Mouse (Mus musculus) adrenal gland, postnatal 36 days (tissue): ENCODE data around the gene Ergic3. TPM values are rescaled to one million over a fixed set of nuclear protein-coding genes. Genes with fewer than 3 reads are reported as not detected.
A peak's percentile ranks its signal among the peaks of the same experiment; 100 is the strongest.

ENCODE experiments used
- DNase-seq, 2 experiments: peaks; one replicate each; pipeline ENCODE4 v3.0.0; 2021; ENCODE audit warnings: mixed read lengths in 1 of 2
- total RNA-seq, 2 experiments: library from RNA; stranded (reverse); gene quantifications; 2 replicates each; pipeline ENCODE4 v1.2.3; 2021

Ergic3 gene
- total RNA-seq, 2 experiments from 2014 or later = 235 to 250 TPM

DNA sequence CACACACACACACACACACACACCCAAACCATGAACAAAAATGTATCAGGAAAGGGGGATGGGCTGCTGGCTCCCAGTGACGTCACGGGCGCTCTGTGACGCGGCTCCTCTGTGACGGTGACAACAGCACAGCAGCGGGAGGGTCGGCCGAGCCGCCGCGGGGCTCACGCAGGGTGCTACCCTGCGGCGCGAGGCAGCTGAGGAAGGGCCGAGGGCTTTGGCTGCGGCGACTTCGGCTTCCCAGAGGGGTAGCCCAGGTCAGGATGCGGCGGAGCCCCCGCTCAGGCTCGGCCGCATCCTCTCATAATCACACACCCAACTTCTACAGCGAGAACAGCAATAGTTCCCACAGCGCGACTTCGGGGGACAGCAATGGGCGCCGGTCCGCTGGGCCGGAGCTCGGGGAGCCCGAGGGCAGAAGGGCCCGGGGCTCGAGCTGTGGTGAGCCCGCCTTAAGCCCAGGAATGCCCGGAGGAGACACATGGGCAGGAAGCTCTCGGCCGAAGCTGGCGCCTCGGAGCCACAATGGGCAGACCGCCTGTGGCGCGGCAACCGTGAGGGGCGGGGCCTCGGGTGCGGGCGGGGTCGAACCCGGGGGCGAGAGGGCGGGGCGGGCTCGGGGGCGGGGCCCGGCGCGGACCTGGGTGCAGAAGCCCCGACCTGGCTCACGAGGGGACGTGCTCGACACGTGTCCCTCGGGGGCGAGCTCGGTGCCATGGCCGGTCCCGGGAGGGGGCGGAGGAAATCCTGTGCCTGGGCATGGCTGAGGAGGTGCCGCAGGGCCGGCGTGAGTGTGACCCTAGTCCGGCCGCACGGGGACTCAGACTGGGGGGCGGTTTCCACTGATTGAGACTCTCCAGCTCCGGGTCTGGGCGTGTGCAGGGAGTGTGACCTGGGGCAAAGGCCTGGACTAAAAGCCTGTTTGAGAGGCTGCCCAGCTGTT lies 57.5 kb downstream of the Ergic3 start, which contains the start of gene Spag4:
Gene Spag4 (plus strand): TSS at position 77 of the 943 bp plus-strand sequence.
- DNase-seq = peak; percentile 90 to 93

DNA sequence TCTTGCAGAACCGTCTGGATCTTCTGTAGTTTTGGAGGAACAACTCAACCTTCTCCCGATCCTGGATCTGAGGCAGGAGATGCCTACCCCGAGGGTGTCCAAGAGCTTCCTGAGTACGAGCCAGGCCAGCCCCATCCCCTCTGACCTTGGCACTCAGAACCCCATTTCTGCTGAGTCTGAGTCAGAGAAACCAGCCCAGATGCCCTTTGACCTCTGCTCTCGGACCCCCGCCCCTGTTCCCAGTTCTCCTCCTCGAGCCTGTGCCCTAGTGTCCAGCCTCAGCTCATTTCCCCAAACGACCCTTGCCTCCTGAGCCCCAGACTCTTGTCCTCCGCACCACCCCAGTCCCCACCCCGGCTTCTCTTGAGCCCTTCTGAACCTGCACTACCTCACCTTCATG lies 58.3 kb downstream of the Ergic3 start:
- DNase-seq = no peak

Other genes with a start within 250 kb of the Ergic3 start
- gene Mmp24, start 232.7 kb upstream of the Ergic3 start, total RNA-seq = 1 to 10 TPM; 1.4 to 1.7 TPM
- gene BC029722, start 188.6 kb upstream of the Ergic3 start, total RNA-seq = 100 to 1,000 TPM; 185 to 198 TPM
- 100 to 1,000 TPM; 158 to 163 TPM for gene Eif6, start 181.1 kb upstream of the Ergic3 start, total RNA-seq
- gene Fam83c, start 173.2 kb upstream of the Ergic3 start, total RNA-seq = not detected
- 100 to 1,000 TPM; 103 to 126 TPM for gene Uqcc1, start 77.7 kb upstream of the Ergic3 start, total RNA-seq
- gene Gm15557, start 67.3 kb upstream of the Ergic3 start, total RNA-seq = not detected
- gene Gdf5, start 62.7 kb upstream of the Ergic3 start, total RNA-seq = under 1 TPM; 0.56 to 0.89 TPM
- 10 to 100 TPM; 11.5 to 11.9 TPM for gene Cep250, start 51.6 kb upstream of the Ergic3 start, total RNA-seq
- 1 to 10 TPM; 1.5 to 2.8 TPM for gene 6430550D23Rik, start 68 bp upstream of the Ergic3 start, total RNA-seq
- gene Fer1l4, start 44.9 kb downstream of the Ergic3 start, total RNA-seq = not detected
- 1 to 10 TPM; 2.5 to 3.7 TPM for gene Spag4, start 57.1 kb downstream of the Ergic3 start, total RNA-seq
- gene Cpne1, start 103.9 kb downstream of the Ergic3 start, total RNA-seq = 10 to 100 TPM; 47.5 to 55.6 TPM
- 10 to 100 TPM; 21.9 to 29.4 TPM for gene Rbm12, start 103.9 kb downstream of the Ergic3 start, total RNA-seq
- gene Gm28036, start 119.0 kb downstream of the Ergic3 start, total RNA-seq = 10 to 100 TPM; 17.6 to 30.3 TPM
- gene Romo1, start 136.0 kb downstream of the Ergic3 start, total RNA-seq = 100 to 1,000 TPM; 319 to 321 TPM
- 10 to 100 TPM; 82.1 to 90.9 TPM for gene Nfs1, start 136.1 kb downstream of the Ergic3 start, total RNA-seq
- gene Rbm39, start 172.2 kb downstream of the Ergic3 start, total RNA-seq = 100 to 1,000 TPM; 334 to 392 TPM
- 10 to 100 TPM; 31.8 to 45.5 TPM for gene Phf20, start 188.4 kb downstream of the Ergic3 start, total RNA-seq